Mouse (Mus musculus) cerebellum, adult 9-11 months (tissue): ENCODE data around the gene Ankfn1.

Source experiments
- DNase-seq: peaks from one replicate; pipeline ENCODE4 v3.0.0; 2022

The Ankfn1 gene

GRCm38 (mm10) chr11:89574269-89574838 lies 203.1 kb downstream of the Ankfn1 start:
- DNase-seq = no peak

- DNase-seq = no peak
Observed at GRCm38 (mm10) chr11:89569391-89570145, 207.9 kb downstream of the Ankfn1 start.

GRCm38 (mm10) chr11:89568246-89568645 lies 209.2 kb downstream of the Ankfn1 start:
- DNase-seq = no peak

GRCm38 (mm10) chr11:89551441-89551840 lies 226.0 kb downstream of the Ankfn1 start:
- DNase-seq = no peak

GRCm38 (mm10) chr11:89550921-89551320 lies 226.5 kb downstream of the Ankfn1 start:
- no peak for DNase-seq

- DNase-seq = no peak
Observed at GRCm38 (mm10) chr11:89548786-89549185, 228.7 kb downstream of the Ankfn1 start.

GRCm38 (mm10) chr11:89546164-89546563 lies 231.3 kb downstream of the Ankfn1 start:
- DNase-seq = peak; percentile 10

- no peak for DNase-seq
Observed at GRCm38 (mm10) chr11:89544856-89545817, 232.3 kb downstream of the Ankfn1 start.

GRCm38 (mm10) chr11:89538376-89538775 lies 239.1 kb downstream of the Ankfn1 start:
- DNase-seq = no peak

- DNase-seq = peak; percentile 31
Observed at GRCm38 (mm10) chr11:89527800-89528430, 249.5 kb downstream of the Ankfn1 start.

- DNase-seq = no peak
Observed at GRCm38 (mm10) chr11:89515501-89515901, 262.0 kb downstream of the Ankfn1 start.

- DNase-seq = no peak
Observed at GRCm38 (mm10) chr11:89508675-89509324, 268.7 kb downstream of the Ankfn1 start.

GRCm38 (mm10) chr11:89506595-89507245 lies 270.7 kb downstream of the Ankfn1 start:
- no peak for DNase-seq

GRCm38 (mm10) chr11:89505046-89505445 lies 272.4 kb downstream of the Ankfn1 start:
- no peak for DNase-seq

- DNase-seq = no peak
Observed at GRCm38 (mm10) chr11:89501796-89502195, 275.7 kb downstream of the Ankfn1 start.

GRCm38 (mm10) chr11:89500961-89501360 lies 276.5 kb downstream of the Ankfn1 start:
- DNase-seq = no peak

- DNase-seq = no peak
Observed at GRCm38 (mm10) chr11:89481084-89481483, 296.4 kb downstream of the Ankfn1 start.

GRCm38 (mm10) chr11:89476927-89477326 lies 300.5 kb downstream of the Ankfn1 start:
- DNase-seq = no peak

- no peak for DNase-seq
Observed at GRCm38 (mm10) chr11:89476047-89476446, 301.4 kb downstream of the Ankfn1 start.

GRCm38 (mm10) chr11:89472871-89473270 lies 304.6 kb downstream of the Ankfn1 start:
- no peak for DNase-seq

- DNase-seq = no peak
Observed at GRCm38 (mm10) chr11:89465381-89465780, 312.1 kb downstream of the Ankfn1 start.

GRCm38 (mm10) chr11:89462216-89462615 lies 315.2 kb downstream of the Ankfn1 start:
- DNase-seq = no peak
